Mouse (Mus musculus) embryo, embryonic 10.5 days (tissue): ENCODE data around the gene Pars2.

Source experiments
- DNase-seq: peaks from one replicate; pipeline ENCODE4 v3.0.0-alpha.2; 2015; ENCODE audit warnings: low spot score

Gene Pars2

GRCm38 (mm10) chr4:106634086-106634479 lies 16.8 kb upstream of the Pars2 start:
- no peak for DNase-seq

- DNase-seq: no peak
Observed at GRCm38 (mm10) chr4:106643483-106644217, 7.2 kb upstream of the Pars2 start.

- no peak for DNase-seq
Observed at GRCm38 (mm10) chr4:106644218-106644610, 6.7 kb upstream of the Pars2 start.

GRCm38 (mm10) chr4:106645797-106646196 lies 5.1 kb upstream of the Pars2 start:
- DNase-seq: no peak

GRCm38 (mm10) chr4:106647137-106647536 lies 3.7 kb upstream of the Pars2 start:
- no peak for DNase-seq

GRCm38 (mm10) chr4:106652546-106652945 lies 1.7 kb downstream of the Pars2 start:
- no peak for DNase-seq

GRCm38 (mm10) chr4:106653051-106653450 lies 2.2 kb downstream of the Pars2 start:
- DNase-seq: no peak

- DNase-seq: no peak
Observed at GRCm38 (mm10) chr4:106655681-106656080, 4.8 kb downstream of the Pars2 start.

- DNase-seq: no peak
Observed at GRCm38 (mm10) chr4:106663956-106664470, 13.1 kb downstream of the Pars2 start.

GRCm38 (mm10) chr4:106664697-106665096 lies 13.8 kb downstream of the Pars2 start:
- DNase-seq: no peak

GRCm38 (mm10) chr4:106665269-106665668 lies 14.4 kb downstream of the Pars2 start:
- DNase-seq: no peak

GRCm38 (mm10) chr4:106665673-106666072 lies 14.8 kb downstream of the Pars2 start:
- DNase-seq: no peak

GRCm38 (mm10) chr4:106666546-106666945 lies 15.7 kb downstream of the Pars2 start:
- no peak for DNase-seq

GRCm38 (mm10) chr4:106676749-106677148 lies 25.9 kb downstream of the Pars2 start:
- DNase-seq: no peak

GRCm38 (mm10) chr4:106678442-106679118 lies 27.7 kb downstream of the Pars2 start, which contains the start of gene Ttc4:
Gene Ttc4 (minus strand): TSS chr4:106678944.
- peak; percentile 94 for DNase-seq

- DNase-seq: no peak
Observed at GRCm38 (mm10) chr4:106679152-106679551, 28.3 kb downstream of the Pars2 start.

- DNase-seq: no peak
Observed at GRCm38 (mm10) chr4:106680955-106681354, 30.1 kb downstream of the Pars2 start.

- no peak for DNase-seq
Observed at GRCm38 (mm10) chr4:106688636-106689296, 37.9 kb downstream of the Pars2 start.

- no peak for DNase-seq
Observed at GRCm38 (mm10) chr4:106693841-106694430, 43.1 kb downstream of the Pars2 start.

GRCm38 (mm10) chr4:106699989-106700388 lies 49.1 kb downstream of the Pars2 start:
- DNase-seq: peak; percentile 79

GRCm38 (mm10) chr4:106700798-106701197 lies 49.9 kb downstream of the Pars2 start:
- no peak for DNase-seq

- DNase-seq: no peak
Observed at GRCm38 (mm10) chr4:106703956-106704355, 53.1 kb downstream of the Pars2 start.
